Mouse (Mus musculus) left cerebral cortex, adult 2 months (tissue): ENCODE measurements around the gene Trim58. TPM values are rescaled to one million over a fixed set of nuclear protein-coding genes. Genes with fewer than 3 reads are reported as not detected.

Experiments used
- DNase-seq, 2 experiments: peaks; one replicate each; pipeline ENCODE4 v3.0.0; 2021 to 2022; ENCODE audit warnings: low spot score in 2 of 2, mixed read lengths in 1 of 2; ENCODE audit errors: extremely low spot score in 1 of 2
- H3K27ac ChIP-seq: fragments of 200-600 bp; 2 replicates; pipeline ENCODE4 v1.8.1; 2022
- H3K4me3 ChIP-seq: fragments of 200-600 bp; 2 replicates; pipeline ENCODE4 v1.8.1; 2022
- CTCF ChIP-seq: fragments of 200-600 bp; IDR thresholded peaks from 2 replicates; pipeline ENCODE4 v1.8.1; 2022; ENCODE audit warnings: antibody characterized with exemption, mild to moderate bottlenecking, moderate library complexity
- intact Hi-C: fragments of 180-260 bp; cut with DNase I; formaldehyde crosslinking; loops from one replicate; pipeline ENCODE4 v1.15.1; 2025
- total RNA-seq, 2 experiments: library from RNA; stranded (reverse); gene quantifications; 2 replicates each; pipeline ENCODE4 v1.2.3; 2021

The Trim58 gene
- total RNA-seq, 2 experiments from 2014 or later = not detected

GRCm38 (mm10) chr11:58618369-58618768 is 21.9 kb upstream of the Trim58 start:
- Histone ChIP-seq H3K27ac (no peak overlapping the region), H3K4me3 (no peak overlapping the region)
- no peak for TF ChIP-seq CTCF
- no peak for DNase-seq
- intact Hi-C loops = no loop called here

- Histone ChIP-seq H3K4me3 (no peak overlapping the region), H3K27ac (no peak overlapping the region)
- TF ChIP-seq CTCF = no peak
- no peak for DNase-seq
- intact Hi-C loops = no loop called here
Observed at GRCm38 (mm10) chr11:58618793-58619192, 21.5 kb upstream of the Trim58 start.

- no peak for TF ChIP-seq CTCF
- intact Hi-C loops = no loop called here
- Histone ChIP-seq H3K4me3 (no peak overlapping the region), H3K27ac (no peak overlapping the region)
- DNase-seq = no peak
Observed at GRCm38 (mm10) chr11:58626146-58626545, 14.1 kb upstream of the Trim58 start.

- Histone ChIP-seq H3K27ac (no peak within 1 kb of the TSS), H3K4me3 (no peak within 1 kb of the TSS)
- DNase-seq = no peak
- no peak for TF ChIP-seq CTCF
- intact Hi-C loops = no loop called here
Observed at GRCm38 (mm10) chr11:58630401-58630800, 9.9 kb upstream of the Trim58 start, which contains the start of gene Olfr323. Olfr323 (minus strand) TSS chr11:58630501.

- no peak for TF ChIP-seq CTCF
- intact Hi-C loops = no loop called here
- Histone ChIP-seq H3K4me3 (no peak overlapping the region), H3K27ac (no peak overlapping the region)
- DNase-seq = no peak
Observed at GRCm38 (mm10) chr11:58634878-58635277, 5.4 kb upstream of the Trim58 start.

GRCm38 (mm10) chr11:58636376-58636977 is 3.8 kb upstream of the Trim58 start:
- Histone ChIP-seq H3K4me3 (no peak overlapping the region), H3K27ac (no peak overlapping the region)
- peak; percentile 41 to 47 for DNase-seq
- TF ChIP-seq CTCF = peak; percentile 74
- intact Hi-C loops = loop anchor here (2.0 kb wide), 1 partner anchor 234 kb away; no protein-coding TSS in a partner anchor

GRCm38 (mm10) chr11:58638176-58638701 is 2.0 kb upstream of the Trim58 start:
- Histone ChIP-seq H3K27ac (no peak overlapping the region), H3K4me3 (no peak overlapping the region)
- intact Hi-C loops = no loop called here
- TF ChIP-seq CTCF = no peak
- no peak for DNase-seq

- H3K4me3 ChIP-seq = no peak overlapping the region
- DNase-seq = no peak
- no peak for TF ChIP-seq CTCF
- intact Hi-C loops = no loop called here
- no peak overlapping the region for H3K27ac ChIP-seq
Observed at GRCm38 (mm10) chr11:58641057-58641456, 792 bp downstream of the Trim58 start.

- H3K4me3 ChIP-seq = no peak overlapping the region
- no peak for TF ChIP-seq CTCF
- intact Hi-C loops = no loop called here
- H3K27ac ChIP-seq = no peak overlapping the region
- DNase-seq = no peak
Observed at GRCm38 (mm10) chr11:58641638-58642358, 1.5 kb downstream of the Trim58 start.

- Histone ChIP-seq H3K4me3 (no peak overlapping the region), H3K27ac (no peak overlapping the region)
- peak; percentile 25 to 31 for DNase-seq
- intact Hi-C loops = no loop called here
- TF ChIP-seq CTCF = peak; percentile 63
Observed at GRCm38 (mm10) chr11:58643350-58643749, 3.1 kb downstream of the Trim58 start.

- DNase-seq = no peak
- Histone ChIP-seq H3K27ac (no peak overlapping the region), H3K4me3 (no peak overlapping the region)
- TF ChIP-seq CTCF = no peak
- intact Hi-C loops = no loop called here
Observed at GRCm38 (mm10) chr11:58655151-58655550, 14.9 kb downstream of the Trim58 start.

GRCm38 (mm10) chr11:58658596-58658995 is 18.3 kb downstream of the Trim58 start, which contains the start of gene Olfr322:
Olfr322 (plus strand) TSS chr11:58658782.
- TF ChIP-seq CTCF = no peak
- no peak for DNase-seq
- no peak within 1 kb of the TSS for H3K4me3 ChIP-seq
- intact Hi-C loops = no loop called here
- H3K27ac ChIP-seq = no peak within 1 kb of the TSS
